Mouse (Mus musculus) forelimb bud, embryonic 11.5 days (tissue): ENCODE results near the gene Gipc1.

Source experiments
- DNase-seq: peaks from one replicate; pipeline ENCODE4 v3.0.0-alpha.2; 2012; ENCODE audit warnings: low read depth, low spot score

Gene Gipc1

GRCm38 (mm10) chr8:83648031-83648430 lies 4.4 kb upstream of the Gipc1 start:
- DNase-seq = no peak

- DNase-seq = no peak
Observed at GRCm38 (mm10) chr8:83649699-83650098, 2.8 kb upstream of the Gipc1 start.

GRCm38 (mm10) chr8:83652744-83653661 lies 526 bp downstream of the Gipc1 start:
- DNase-seq = no peak

- no peak for DNase-seq
Observed at GRCm38 (mm10) chr8:83653662-83654017, 1.2 kb downstream of the Gipc1 start.

- no peak for DNase-seq
Observed at GRCm38 (mm10) chr8:83654725-83655124, 2.2 kb downstream of the Gipc1 start.

GRCm38 (mm10) chr8:83656043-83656442 lies 3.6 kb downstream of the Gipc1 start:
- DNase-seq = no peak

- no peak for DNase-seq
Observed at GRCm38 (mm10) chr8:83656484-83657246, 4.2 kb downstream of the Gipc1 start.

GRCm38 (mm10) chr8:83660545-83660944 lies 8.1 kb downstream of the Gipc1 start:
- DNase-seq = no peak

- no peak for DNase-seq
Observed at GRCm38 (mm10) chr8:83660995-83661680, 8.7 kb downstream of the Gipc1 start.

GRCm38 (mm10) chr8:83662421-83662826 lies 9.9 kb downstream of the Gipc1 start:
- peak; percentile 84 for DNase-seq

GRCm38 (mm10) chr8:83664096-83664495 lies 11.6 kb downstream of the Gipc1 start:
- no peak for DNase-seq

- DNase-seq = no peak
Observed at GRCm38 (mm10) chr8:83664931-83665625, 12.6 kb downstream of the Gipc1 start.

GRCm38 (mm10) chr8:83665969-83666865 lies 13.7 kb downstream of the Gipc1 start, which contains the start of gene Ptger1:
Ptger1 (plus strand) TSS chr8:83666678.
- no peak for DNase-seq

- DNase-seq = no peak
Observed at GRCm38 (mm10) chr8:83666866-83667234, 14.4 kb downstream of the Gipc1 start.

GRCm38 (mm10) chr8:83667526-83667925 lies 15.0 kb downstream of the Gipc1 start:
- no peak for DNase-seq

- DNase-seq = peak; percentile 80
Observed at GRCm38 (mm10) chr8:83668010-83668916, 15.8 kb downstream of the Gipc1 start.

GRCm38 (mm10) chr8:83669013-83669412 lies 16.5 kb downstream of the Gipc1 start:
- no peak for DNase-seq

- no peak for DNase-seq
Observed at GRCm38 (mm10) chr8:83672936-83673335, 20.5 kb downstream of the Gipc1 start.

- DNase-seq = no peak
Observed at GRCm38 (mm10) chr8:83674497-83674896, 22.0 kb downstream of the Gipc1 start.
